Comparison of ENCODE assay signal across 8 mouse cellular contexts in genomic region chr4:109980321-109981082, GRCm38 (mm10). TPM values are rescaled to one million over a fixed set of nuclear protein-coding genes. Genes with fewer than 3 reads are reported as not detected.
DNase-seq lines count a peak whose midpoint lies in the region; ATAC-seq and TF ChIP-seq lines count a peak whose summit lies in the region.
"Had no signal": no experiment of that assay in that cellular context is flagged by ENCODE, and none has a peak within 500 bp of the region (broad histone marks: within the 10 kb centered on the region; RNA-seq: fewer than 3 reads in every experiment).

No protein-coding gene starts in this region.

- H3K4me1 ChIP-seq in embryonic facial prominence, embryonic 11.5 days (ENCODE audit: control insufficient read depth, insufficient read depth, low read length): peaks cover 8% of the 10 kb centered on the region
- peaks cover 47% of the 10 kb centered on the region for H3K4me1 ChIP-seq in hindbrain, embryonic 10.5 days (replicated peaks)
- H3K4me1 ChIP-seq in midbrain, postnatal 0 days (ENCODE audit: insufficient read depth, low read length): no peaks in the 10 kb centered on the region

- peak overlapping the region; percentile 20 for H3K4me3 ChIP-seq in embryonic facial prominence, embryonic 11.5 days (ENCODE audit: low read depth, low read length)
- H3K4me3 ChIP-seq in hindbrain, embryonic 10.5 days: peak overlapping the region; percentile 41
- peak overlapping the region; percentile 15; the same call in 1 of the 2 replicates for H3K4me3 ChIP-seq in midbrain, postnatal 0 days (ENCODE audit: low read depth, low read length)

- peak overlapping the region; percentile 51 for H3K4me2 ChIP-seq in embryonic facial prominence, embryonic 11.5 days (ENCODE audit: low read depth, low read length)
- no peak overlapping the region for H3K4me2 ChIP-seq in midbrain, postnatal 0 days (ENCODE audit: low read depth, low read length, poor library complexity, severe bottlenecking)

- no peak for ATAC-seq in embryonic facial prominence, embryonic 11.5 days (replicated peaks; ENCODE audit: insufficient number of reproducible peaks, low FRiP score, low TSS enrichment, low read depth)
- ATAC-seq in midbrain, postnatal 0 days (ENCODE audit: low FRiP score): no peak

- no peaks in the 10 kb centered on the region for H3K9me3 ChIP-seq in embryonic facial prominence, embryonic 11.5 days (replicated peaks; ENCODE audit: control insufficient read depth, low read length)
- H3K9me3 ChIP-seq in hindbrain, embryonic 10.5 days: no peaks in the 10 kb centered on the region
- H3K9me3 ChIP-seq in midbrain, postnatal 0 days (ENCODE audit: low read length): no peaks in the 10 kb centered on the region

- WGBS in embryonic facial prominence, embryonic 11.5 days: 2% methylated on average over 29 of the region's 29 CpGs
- WGBS in hindbrain, embryonic 10.5 days: 1% methylated on average over 29 of the region's 29 CpGs
- 5% methylated on average over 29 of the region's 29 CpGs for WGBS in midbrain, postnatal 0 days

- no peak for TF ChIP-seq CTCF in midbrain, postnatal 0 days (IDR thresholded peaks at IDR 0.05)

- H3K27ac ChIP-seq in embryonic facial prominence, embryonic 11.5 days (replicated peaks; ENCODE audit: low read depth, low read length): no peak overlapping the region; the same call in 1 of the 2 replicates
- peak overlapping the region; percentile 45; the same call in 1 of the 2 replicates for H3K27ac ChIP-seq in hindbrain, embryonic 10.5 days
- H3K27ac ChIP-seq in midbrain, postnatal 0 days (ENCODE audit: low read depth, low read length): no peak overlapping the region

- H3K27me3 ChIP-seq in embryonic facial prominence, embryonic 11.5 days (ENCODE audit: control insufficient read depth, insufficient read depth, low read length): peaks cover 77% of the 10 kb centered on the region
- H3K27me3 ChIP-seq in hindbrain, embryonic 10.5 days (ENCODE audit: insufficient read depth, poor library complexity, severe bottlenecking): peaks cover 100% of the 10 kb centered on the region
- H3K27me3 ChIP-seq in midbrain, postnatal 0 days (ENCODE audit: insufficient read depth, low read length): peaks cover 89% of the 10 kb centered on the region

- H3K9ac ChIP-seq in embryonic facial prominence, embryonic 11.5 days (replicated peaks; ENCODE audit: low read length): peak overlapping the region; percentile 19; the same call in 1 of the 2 replicates
- no peak overlapping the region for H3K9ac ChIP-seq in midbrain, postnatal 0 days (replicated peaks; ENCODE audit: low read length, poor library complexity, severe bottlenecking)

- H3K36me3 ChIP-seq in embryonic facial prominence, embryonic 11.5 days (replicated peaks; ENCODE audit: control insufficient read depth, insufficient read depth, low read depth, low read length): no peaks in the 10 kb centered on the region
- H3K36me3 ChIP-seq in hindbrain, embryonic 10.5 days: no peaks in the 10 kb centered on the region
- H3K36me3 ChIP-seq in midbrain, postnatal 0 days (ENCODE audit: insufficient read depth, low read length): no peaks in the 10 kb centered on the region

- peak; percentile 37 to 45 for DNase-seq in layer of hippocampus, postnatal 10 days (ENCODE audit: low spot score in 2 of 2)
- DNase-seq in layer of hippocampus, postnatal 25 days (ENCODE audit: extremely low spot score in 1 of 2, low spot score in 1 of 2): no peak
- peak; percentile 35 for DNase-seq in embryonic facial prominence, embryonic 11.5 days (ENCODE audit: low spot score)
- no peak for DNase-seq in hindbrain, embryonic 10.5 days (ENCODE audit: low spot score)
- DNase-seq in midbrain, postnatal 0 days (ENCODE audit: low spot score): no peak
- no peak for DNase-seq in urinary bladder, postnatal 14 days (ENCODE audit: low spot score)
- no peak for DNase-seq in thymus, postnatal 36 days
- DNase-seq: left cerebral cortex, postnatal 4 days had no signal

RNA-seq across cellular contexts. Expression of gene Dmrta2, which starts 2.6 kb away (rescaled TPM):
- 1 to 10 TPM; 6.3 to 8.1 TPM for total RNA-seq in layer of hippocampus, postnatal 10 days (2021)
- total RNA-seq in layer of hippocampus, postnatal 25 days (2021): 1 to 10 TPM; 5.4 to 5.6 TPM
- polyA plus RNA-seq in embryonic facial prominence, embryonic 11.5 days (2014; fragmentation: Nextera tagmentation; extraction: Ambion mirVana): 0.86 and 1.3 TPM in 2 replicates
- polyA plus RNA-seq in hindbrain, embryonic 10.5 days (2016; fragmentation: Nextera tagmentation; extraction: Ambion mirVana): 0.30 and 0.41 TPM in 2 replicates
- 1.4 and 3.7 TPM in 2 replicates for total RNA-seq in midbrain, postnatal 0 days (2014; rRNA removed)
- 0.43 and 0.44 TPM in 2 replicates for polyA plus RNA-seq in midbrain, postnatal 0 days (2015; fragmentation: Nextera tagmentation; extraction: Ambion mirVana)

Comparison
In these comparisons a context has a peak if more than half of its experiments do, and no peak if none do; other contexts are left out.
1. DNase-seq: peak in layer of hippocampus, postnatal 10 days (2 of 2) and embryonic facial prominence, embryonic 11.5 days (single experiment); none in layer of hippocampus, postnatal 25 days (0 of 2), hindbrain, embryonic 10.5 days (single experiment), midbrain, postnatal 0 days (single experiment), urinary bladder, postnatal 14 days (single experiment) and thymus, postnatal 36 days (0 of 2).
2. Peak in every context shown above with its lines, with median percentiles within 50 percentile points of each other: H3K4me3 ChIP-seq.